Mouse (Mus musculus) limb, embryonic 15.5 days (tissue): Measurements from ENCODE around the gene Caskin2. TPM values are rescaled to one million over a fixed set of nuclear protein-coding genes. Genes with fewer than 3 reads are reported as not detected.

Experiments used
- ATAC-seq: fragments of 200-750 bp; cut with Nextera tagmentation; 2 replicates; pipeline ENCODE4 v1.8.0; 2017; ENCODE audit warnings: low read depth, moderate TSS enrichment; ENCODE audit not compliant: insufficient number of reproducible peaks, low FRiP score, low TSS enrichment
- H3K27ac ChIP-seq: fragments of 300-500 bp; sonication (generic); 2 replicates; pipeline ENCODE4 v1.5.1; 2015; ENCODE audit warnings: moderate library complexity, mild to moderate bottlenecking, inconsistent platforms
- H3K27me3 ChIP-seq: fragments of 300-500 bp; sonication (generic); 2 replicates; pipeline ENCODE4 v1.6.1; 2015; ENCODE audit warnings: inconsistent platforms
- H3K36me3 ChIP-seq: fragments of 300-500 bp; sonication (generic); 2 replicates; pipeline ENCODE4 v1.6.1; 2015; ENCODE audit warnings: inconsistent platforms
- H3K4me1 ChIP-seq: fragments of 300-500 bp; sonication (generic); 2 replicates; pipeline ENCODE4 v1.6.1; 2015; ENCODE audit warnings: inconsistent platforms
- H3K4me2 ChIP-seq: fragments of 300-500 bp; sonication (generic); 2 replicates; pipeline ENCODE4 v1.6.1; 2015; ENCODE audit warnings: mild to moderate bottlenecking, inconsistent platforms
- H3K4me3 ChIP-seq: fragments of 300-500 bp; sonication (generic); 2 replicates; pipeline ENCODE4 v1.5.1; 2015; ENCODE audit warnings: mild to moderate bottlenecking, inconsistent platforms
- H3K9ac ChIP-seq: fragments of 300-500 bp; sonication (generic); 2 replicates; pipeline ENCODE4 v1.6.1; 2015; ENCODE audit warnings: inconsistent platforms
- H3K9me3 ChIP-seq: fragments of 300-500 bp; sonication (generic); 2 replicates; pipeline ENCODE4 v1.6.1; 2016; ENCODE audit warnings: inconsistent platforms
- WGBS: fragments of 180-500 bp; shearing (Covaris S2); methylation state at CpG from one replicate; pipeline ENCODE4 v1.1.7; 2015; 5-methylcytosine and 5-hydroxymethylcytosine counted together
- polyA plus RNA-seq: library from polyadenylated mRNA; unstranded; fragments of >200 nt; fragmentation: Nextera tagmentation; extraction: Ambion mirVana; gene quantifications from 2 replicates; pipeline ENCODE4 v1.2.1, GENCODE M21; 2015

Gene Caskin2
- polyA plus RNA-seq, 1 experiment from 2014 or later: 16.5 TPM

- 32% methylated on average over 7 of the region's 7 CpGs for WGBS
- ATAC-seq: no peak
- no peaks in the 10 kb centered on the region for H3K9me3 ChIP-seq
- peaks cover 24% of the 10 kb centered on the region for H3K36me3 ChIP-seq
- H3K9ac ChIP-seq: peak overlapping the region; percentile 79
- H3K4me2 ChIP-seq: peak overlapping the region; percentile 91
- H3K27ac ChIP-seq: peak overlapping the region; percentile 88
- H3K4me1 ChIP-seq: peaks cover 76% of the 10 kb centered on the region
- peak overlapping the region; percentile 96 for H3K4me3 ChIP-seq
- no peaks in the 10 kb centered on the region for H3K27me3 ChIP-seq
Measured at GRCm38 (mm10) chr11:115812095-115812494, 1.3 kb downstream of the Caskin2 start.

- H3K27me3 ChIP-seq: no peaks in the 10 kb centered on the region
- peak overlapping the region; percentile 91 for H3K4me2 ChIP-seq
- H3K36me3 ChIP-seq: peaks cover 27% of the 10 kb centered on the region
- no peaks in the 10 kb centered on the region for H3K9me3 ChIP-seq
- H3K4me3 ChIP-seq: peak overlapping the region; percentile 96
- no peak for ATAC-seq
- H3K27ac ChIP-seq: peak overlapping the region; percentile 88; the same call in 1 of the 2 replicates
- no peak overlapping the region; the same call in 1 of the 2 replicates for H3K9ac ChIP-seq
- 77% methylated on average over 20 of the region's 20 CpGs for WGBS
- H3K4me1 ChIP-seq: peaks cover 82% of the 10 kb centered on the region
Measured at GRCm38 (mm10) chr11:115811381-115812093, 1.9 kb downstream of the Caskin2 start.

- H3K4me2 ChIP-seq: peak overlapping the region; percentile 91
- 52% methylated on average over 14 of the region's 14 CpGs for WGBS
- H3K27ac ChIP-seq: peak overlapping the region; percentile 88
Measured at GRCm38 (mm10) chr11:115810377-115810776, 3.1 kb downstream of the Caskin2 start.

GRCm38 (mm10) chr11:115809311-115809781 is 4.1 kb downstream of the Caskin2 start:
- peaks cover 46% of the 10 kb centered on the region for H3K36me3 ChIP-seq
- peak overlapping the region; percentile 88 for H3K27ac ChIP-seq
- peaks cover 77% of the 10 kb centered on the region for H3K4me1 ChIP-seq
- 60% methylated on average over 8 of the region's 8 CpGs for WGBS
- H3K9me3 ChIP-seq: no peaks in the 10 kb centered on the region
- no peaks in the 10 kb centered on the region for H3K27me3 ChIP-seq
- peak overlapping the region; percentile 91 for H3K4me2 ChIP-seq
- no peak for ATAC-seq
- H3K4me3 ChIP-seq: peak overlapping the region; percentile 24
- no peak overlapping the region; the same call in 1 of the 2 replicates for H3K9ac ChIP-seq

More at GRCm38 (mm10) chr11:115810377-115810776, 3.1 kb downstream of the Caskin2 start:
- peaks cover 36% of the 10 kb centered on the region for H3K36me3 ChIP-seq
- no peak overlapping the region for H3K9ac ChIP-seq
- peaks cover 83% of the 10 kb centered on the region for H3K4me1 ChIP-seq
- no peaks in the 10 kb centered on the region for H3K9me3 ChIP-seq
- no peaks in the 10 kb centered on the region for H3K27me3 ChIP-seq
- peak overlapping the region; percentile 24 for H3K4me3 ChIP-seq
- no peak for ATAC-seq

GRCm38 (mm10) chr11:115808696-115809310 is 4.6 kb downstream of the Caskin2 start:
- H3K27me3 ChIP-seq: no peaks in the 10 kb centered on the region
- H3K27ac ChIP-seq: peak overlapping the region; percentile 88
- H3K9ac ChIP-seq: no peak overlapping the region; the same call in 1 of the 2 replicates
- H3K9me3 ChIP-seq: no peaks in the 10 kb centered on the region
- H3K4me3 ChIP-seq: peak overlapping the region; percentile 14
- WGBS: 18% methylated on average over 10 of the region's 10 CpGs
- H3K4me2 ChIP-seq: peak overlapping the region; percentile 32
- H3K36me3 ChIP-seq: peaks cover 51% of the 10 kb centered on the region
- no peak for ATAC-seq
- H3K4me1 ChIP-seq: peaks cover 71% of the 10 kb centered on the region

GRCm38 (mm10) chr11:115807971-115808370 is 5.5 kb downstream of the Caskin2 start:
- Histone ChIP-seq H3K27me3 (no peaks in the 10 kb centered on the region), H3K36me3 (peaks cover 59% of the 10 kb centered on the region), H3K4me1 (peaks cover 69% of the 10 kb centered on the region), H3K4me2 (peak overlapping the region; percentile 32; the same call in 1 of the 2 replicates), H3K9me3 (no peaks in the 10 kb centered on the region), H3K4me3 (no peak overlapping the region), H3K27ac (peak overlapping the region; percentile 88), H3K9ac (no peak overlapping the region)
- no peak for ATAC-seq
- 66% methylated on average over 11 of the region's 11 CpGs for WGBS

- Histone ChIP-seq H3K27ac (peak overlapping the region; percentile 40; the same call in 1 of the 2 replicates), H3K4me2 (no peak overlapping the region), H3K4me3 (no peak overlapping the region), H3K9me3 (no peaks in the 10 kb centered on the region), H3K27me3 (no peaks in the 10 kb centered on the region), H3K36me3 (peaks cover 66% of the 10 kb centered on the region), H3K4me1 (peaks cover 63% of the 10 kb centered on the region), H3K9ac (no peak overlapping the region)
- WGBS: 77% methylated on average over 6 of the region's 6 CpGs
- ATAC-seq: no peak
Measured at GRCm38 (mm10) chr11:115807306-115807705, 6.1 kb downstream of the Caskin2 start.

GRCm38 (mm10) chr11:115806154-115806553 is 7.3 kb downstream of the Caskin2 start:
- H3K36me3 ChIP-seq: peaks cover 74% of the 10 kb centered on the region
- H3K4me2 ChIP-seq: no peak overlapping the region
- H3K27me3 ChIP-seq: no peaks in the 10 kb centered on the region
- peaks cover 51% of the 10 kb centered on the region for H3K4me1 ChIP-seq
- 84% methylated on average over 10 of the region's 10 CpGs for WGBS
- no peak overlapping the region for H3K4me3 ChIP-seq
- no peak for ATAC-seq
- no peaks in the 10 kb centered on the region for H3K9me3 ChIP-seq
- H3K27ac ChIP-seq: no peak overlapping the region
- H3K9ac ChIP-seq: no peak overlapping the region

- H3K4me1 ChIP-seq: peaks cover 40% of the 10 kb centered on the region
- H3K27ac ChIP-seq: no peak overlapping the region
- no peak overlapping the region for H3K4me3 ChIP-seq
- H3K9me3 ChIP-seq: no peaks in the 10 kb centered on the region
- no peak overlapping the region for H3K9ac ChIP-seq
- whole genome bisulfite sequencing: 95% methylated on average over 7 of the region's 7 CpGs
- ATAC-seq: no peak
- H3K27me3 ChIP-seq: no peaks in the 10 kb centered on the region
- H3K4me2 ChIP-seq: no peak overlapping the region
- H3K36me3 ChIP-seq: peaks cover 75% of the 10 kb centered on the region
Measured at GRCm38 (mm10) chr11:115805005-115805404, 8.4 kb downstream of the Caskin2 start.

GRCm38 (mm10) chr11:115803072-115803709 is 10.2 kb downstream of the Caskin2 start:
- H3K9me3 ChIP-seq: no peaks in the 10 kb centered on the region
- no peak; the same call in 1 of the 2 replicates for ATAC-seq
- no peak overlapping the region for H3K4me2 ChIP-seq
- no peak overlapping the region for H3K27ac ChIP-seq
- H3K4me1 ChIP-seq: peaks cover 21% of the 10 kb centered on the region
- no peaks in the 10 kb centered on the region for H3K27me3 ChIP-seq
- H3K9ac ChIP-seq: no peak overlapping the region
- no peak overlapping the region for H3K4me3 ChIP-seq
- WGBS: 88% methylated on average over 24 of the region's 24 CpGs
- H3K36me3 ChIP-seq: peaks cover 93% of the 10 kb centered on the region

GRCm38 (mm10) chr11:115800981-115801380 is 12.5 kb downstream of the Caskin2 start:
- no peak overlapping the region for H3K9ac ChIP-seq
- H3K4me1 ChIP-seq: 0 out of 2 replicates have a peak, but pooled peaks cover 2% of the 10 kb centered on the region
- H3K4me3 ChIP-seq: no peak overlapping the region
- no peak overlapping the region for H3K4me2 ChIP-seq
- H3K27me3 ChIP-seq: no peaks in the 10 kb centered on the region
- no peaks in the 10 kb centered on the region for H3K9me3 ChIP-seq
- H3K36me3 ChIP-seq: peaks cover 97% of the 10 kb centered on the region
- ATAC-seq: no peak
- 92% methylated on average over 18 of the region's 18 CpGs for WGBS
- H3K27ac ChIP-seq: no peak overlapping the region
